Mouse (Mus musculus): ENCODE data around the gene Abcf2.

Abcf2 gene

DNA sequence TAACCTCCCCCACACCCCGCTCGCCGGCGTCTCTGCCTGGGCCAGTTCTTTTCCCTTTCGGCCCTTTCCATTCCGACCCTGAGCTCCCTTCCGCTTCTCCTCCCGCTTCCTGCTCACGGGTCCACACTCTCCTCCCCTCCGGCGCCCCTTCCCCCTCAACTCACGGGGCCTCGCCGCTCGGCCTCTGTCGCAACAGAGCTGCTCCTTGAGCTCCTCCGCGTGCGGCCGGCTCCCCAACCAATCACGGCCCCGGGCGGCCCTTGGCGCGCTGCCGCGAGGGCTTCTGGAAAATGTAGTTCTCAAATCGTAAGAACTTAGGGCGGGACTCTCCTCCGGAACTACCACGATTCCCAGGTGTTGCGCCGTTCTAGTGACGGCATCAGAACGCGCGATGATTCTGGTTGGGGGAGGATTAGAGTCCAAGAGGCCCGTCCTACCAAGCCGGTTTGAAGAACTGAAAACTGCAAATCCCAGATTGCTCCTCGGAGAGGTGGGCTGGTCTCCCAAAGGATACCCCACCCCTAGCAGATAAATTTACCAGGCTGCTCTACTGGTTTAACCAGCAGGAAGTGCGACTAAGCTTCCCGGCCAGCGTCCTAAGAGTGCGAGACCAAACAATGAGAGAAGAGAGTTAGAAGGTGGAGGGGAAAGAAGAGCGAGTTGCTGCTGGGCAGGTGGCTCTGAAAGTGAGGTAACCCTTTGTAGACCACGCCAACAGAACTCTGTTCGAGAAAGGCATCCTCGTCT lies at the start of gene Abcf2:
Abcf2 (minus strand) TSS at position 285 of the 747 bp plus-strand sequence.
- DNase-seq (ENCODE audit: low spot score): peak; percentile 99

DNA sequence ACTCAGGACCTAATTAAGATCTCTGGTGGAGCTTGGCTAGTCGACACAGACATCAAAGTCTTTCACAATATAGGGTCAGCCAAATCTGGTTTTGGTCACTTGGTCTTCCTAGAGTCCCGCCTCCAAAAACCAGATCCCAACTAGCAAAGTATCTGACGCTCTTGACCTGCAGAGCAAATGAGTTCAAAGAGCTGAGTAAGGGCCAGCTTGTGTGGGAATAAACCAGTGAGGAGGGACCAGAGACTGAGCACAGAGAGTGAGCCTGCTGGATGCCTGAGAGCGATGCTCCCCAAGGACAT lies 47.5 kb upstream of the Abcf2 start:
- DNase-seq (ENCODE audit: low spot score): no peak

GRCm38 (mm10) chr5:24623986-24624821 lies 46.9 kb upstream of the Abcf2 start, which contains the start of gene Smarcd3:
Gene Smarcd3 (minus strand): TSS chr5:24624411.
- peak; percentile 71 for DNase-seq (ENCODE audit: low spot score)

- no peak for DNase-seq (ENCODE audit: low spot score)
These were observed 46.0 kb upstream of the Abcf2 start for GRCm38 (mm10) chr5:24623041-24623985.

- no peak for DNase-seq (ENCODE audit: low spot score)
These were observed 45.2 kb upstream of the Abcf2 start for GRCm38 (mm10) chr5:24622386-24623040.

DNA sequence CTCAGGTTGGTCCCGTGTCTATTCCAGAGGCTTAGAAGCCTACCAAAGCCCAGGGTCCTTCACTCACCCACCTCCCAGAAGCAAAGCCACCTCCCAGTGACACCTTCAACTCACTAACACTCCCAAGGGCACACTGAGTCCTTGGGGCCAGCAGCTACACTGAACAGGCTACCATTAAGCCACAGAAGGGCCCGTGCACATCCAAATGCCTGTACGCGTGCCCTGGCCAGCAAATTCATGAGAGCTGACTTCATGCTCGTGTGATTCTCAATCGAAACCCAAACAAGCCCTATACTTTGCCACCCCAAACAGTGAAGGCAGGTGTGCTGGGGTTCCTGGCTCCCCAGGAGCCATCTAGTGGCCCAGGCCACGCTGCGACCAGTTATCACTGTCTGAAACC lies 43.4 kb upstream of the Abcf2 start:
- DNase-seq (ENCODE audit: low spot score): no peak

GRCm38 (mm10) chr5:24620116-24620515 lies 42.8 kb upstream of the Abcf2 start:
- DNase-seq (ENCODE audit: low spot score): no peak

DNA sequence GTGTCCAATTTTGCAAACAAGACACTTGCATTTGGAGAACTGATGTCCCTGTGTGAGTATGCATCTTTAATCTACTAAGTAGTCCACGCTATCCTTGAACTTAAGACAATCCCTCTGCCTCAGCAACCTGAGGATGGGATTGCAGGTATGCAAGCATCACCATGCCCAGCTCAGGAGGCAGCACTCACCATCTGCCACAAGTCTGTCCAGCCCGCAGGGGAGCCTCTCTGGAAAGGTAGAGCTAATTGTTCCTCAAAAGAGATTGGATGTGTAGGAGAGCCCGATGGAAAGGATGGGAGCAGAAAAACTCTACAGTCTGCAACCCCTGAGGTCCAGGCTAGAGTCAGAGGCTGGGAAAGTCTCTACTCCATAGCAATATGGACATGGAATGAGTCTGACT lies 41.7 kb upstream of the Abcf2 start:
- no peak for DNase-seq (ENCODE audit: low spot score)

- no peak for DNase-seq (ENCODE audit: low spot score)
These were observed 37.8 kb upstream of the Abcf2 start for GRCm38 (mm10) chr5:24615097-24615496.

- no peak for DNase-seq (ENCODE audit: low spot score)
These were observed 35.0 kb upstream of the Abcf2 start for GRCm38 (mm10) chr5:24612302-24612649.

GRCm38 (mm10) chr5:24611366-24612301 lies 34.4 kb upstream of the Abcf2 start:
- no peak for DNase-seq (ENCODE audit: low spot score)

- DNase-seq (ENCODE audit: low spot score): no peak
These were observed 32.1 kb upstream of the Abcf2 start for GRCm38 (mm10) chr5:24609388-24609787.

GRCm38 (mm10) chr5:24605980-24606665 lies 28.9 kb upstream of the Abcf2 start:
- DNase-seq (ENCODE audit: low spot score): no peak

- DNase-seq (ENCODE audit: low spot score): no peak
These were observed 28.2 kb upstream of the Abcf2 start for GRCm38 (mm10) chr5:24605321-24605979.

- DNase-seq (ENCODE audit: low spot score): no peak
These were observed 27.4 kb upstream of the Abcf2 start for GRCm38 (mm10) chr5:24604656-24605100.

GRCm38 (mm10) chr5:24604080-24604655 lies 26.9 kb upstream of the Abcf2 start:
- DNase-seq (ENCODE audit: low spot score): no peak

DNA sequence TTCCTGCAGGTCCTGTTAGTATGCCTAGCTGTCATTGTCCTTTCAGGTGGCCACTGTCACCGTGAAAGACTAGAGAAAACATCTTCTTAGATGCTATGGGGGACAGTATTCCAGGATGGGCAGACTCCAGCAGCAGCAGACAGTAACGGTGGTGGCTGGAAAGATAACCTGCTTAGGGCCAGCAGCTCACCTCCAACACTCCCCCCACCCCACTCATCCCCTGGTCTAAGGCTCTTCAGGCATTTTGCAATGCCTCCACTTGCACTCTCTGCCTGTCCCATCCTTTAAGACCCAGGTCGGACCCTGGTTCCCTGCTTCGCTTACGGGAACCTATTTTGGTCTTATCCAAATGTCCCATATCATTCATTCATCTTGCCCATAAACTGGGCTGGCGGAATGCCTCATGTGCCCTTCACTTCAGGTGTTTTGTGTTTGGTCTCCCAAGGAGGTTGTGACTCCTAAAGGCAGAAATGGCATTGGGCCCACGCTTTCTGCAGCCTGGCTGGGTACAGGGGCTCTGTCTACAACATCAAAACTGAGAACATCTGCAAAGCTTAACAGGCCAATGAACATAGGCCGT lies 26.3 kb upstream of the Abcf2 start:
- DNase-seq (ENCODE audit: low spot score): no peak

DNA sequence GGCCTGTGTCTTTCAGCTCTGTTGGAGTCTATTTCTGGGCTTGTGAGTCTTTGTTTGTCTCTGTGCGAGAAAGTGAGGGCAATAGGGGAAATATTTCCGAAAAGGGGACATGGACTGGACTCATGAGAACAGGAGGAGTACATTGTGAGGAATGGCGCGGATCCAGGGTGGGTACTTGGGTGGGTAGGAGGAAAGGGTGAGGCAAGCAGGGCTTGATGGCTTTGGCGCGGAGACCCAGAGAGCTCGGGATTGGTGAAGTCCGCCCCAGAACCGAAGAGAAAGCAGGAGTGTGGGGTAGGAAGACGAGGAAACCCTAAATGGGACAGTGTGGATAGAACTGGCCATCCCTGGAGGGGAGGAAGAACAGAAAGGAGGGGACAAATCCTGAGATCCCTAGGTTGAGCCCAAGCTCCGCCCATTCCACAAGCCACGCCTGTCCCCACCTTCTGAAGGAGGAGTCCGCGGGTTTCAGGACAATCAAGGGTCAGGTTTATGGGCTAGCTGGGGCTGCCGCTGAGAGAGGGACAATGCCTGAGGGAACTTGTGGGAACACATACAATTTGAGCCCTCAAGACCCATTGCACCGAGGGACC lies 25.6 kb upstream of the Abcf2 start:
- DNase-seq (ENCODE audit: low spot score): no peak
